Mouse (Mus musculus): ENCODE results near the gene 1700018F24Rik.
"Not testable (repeated sequence)": the region's sequence is repeated elsewhere in the genome, so short reads cannot be mapped to it uniquely, and the experiment has no call there.

GRCm38 (mm10) chr5:145032391-145032790, 10.4 kb upstream of the 1700018F24Rik start, which contains the start of gene Gm4871:
- not testable (repeated sequence) for TF ChIP-seq POLR2A (IDR thresholded peaks at IDR 0.05; ENCODE audit: borderline replicate concordance, extremely low read depth, low read depth, low read length); CTCF (IDR thresholded peaks at IDR 0.05; ENCODE audit: insufficient read depth, low read length)

All from lung, adult 2 months (tissue).